Mouse (Mus musculus): Measurements from ENCODE around the gene Tank. TPM values are rescaled to one million over a fixed set of nuclear protein-coding genes. Genes with fewer than 3 reads are reported as not detected.

The Tank gene
- 5.4 and 6.0 TPM in 2 replicates for polyA plus RNA-seq (2012)

GRCm38 (mm10) chr2:61578433-61578832, at the start of gene Tank:
Gene Tank, plus strand, starts transcription at chr2:61578585.

Other genes with a start within 250 kb of the Tank start
- gene Psmd14, start 133.1 kb downstream of the Tank start, polyA plus RNA-seq (2012): 7.9 and 8.3 TPM in 2 replicates
- 0.18 and 0.38 TPM in 2 replicates for gene Tbr1, start 224.3 kb downstream of the Tank start, polyA plus RNA-seq (2012)

Data from megakaryocyte-erythroid progenitor cell, adult 5 weeks (primary cell).